Mouse (Mus musculus): ENCODE results near the gene Prex1.
A peak's percentile ranks its signal among the peaks of the same experiment; 100 is the strongest.

Prex1 gene

DNA sequence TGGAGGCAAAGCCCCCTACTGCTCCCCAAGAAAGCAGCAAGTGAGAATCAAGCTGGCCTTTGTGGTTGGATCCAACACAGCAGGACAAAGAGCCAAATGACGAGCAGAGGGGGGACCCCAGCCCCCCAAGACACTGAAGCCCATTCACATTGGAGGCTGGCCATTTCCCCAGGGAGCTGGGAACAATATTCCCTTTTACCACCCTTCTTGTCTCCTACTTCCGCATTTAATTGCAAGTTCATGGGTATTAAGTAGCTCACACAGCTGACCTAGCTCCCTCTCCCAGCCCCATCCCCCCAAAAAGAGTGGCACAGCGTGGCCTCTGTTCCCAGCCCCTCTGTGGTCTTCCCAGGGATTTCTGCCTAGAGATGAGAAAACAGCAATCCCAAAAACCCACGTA is 30.8 kb downstream of the Prex1 start:
- no peak for DNase-seq

DNA sequence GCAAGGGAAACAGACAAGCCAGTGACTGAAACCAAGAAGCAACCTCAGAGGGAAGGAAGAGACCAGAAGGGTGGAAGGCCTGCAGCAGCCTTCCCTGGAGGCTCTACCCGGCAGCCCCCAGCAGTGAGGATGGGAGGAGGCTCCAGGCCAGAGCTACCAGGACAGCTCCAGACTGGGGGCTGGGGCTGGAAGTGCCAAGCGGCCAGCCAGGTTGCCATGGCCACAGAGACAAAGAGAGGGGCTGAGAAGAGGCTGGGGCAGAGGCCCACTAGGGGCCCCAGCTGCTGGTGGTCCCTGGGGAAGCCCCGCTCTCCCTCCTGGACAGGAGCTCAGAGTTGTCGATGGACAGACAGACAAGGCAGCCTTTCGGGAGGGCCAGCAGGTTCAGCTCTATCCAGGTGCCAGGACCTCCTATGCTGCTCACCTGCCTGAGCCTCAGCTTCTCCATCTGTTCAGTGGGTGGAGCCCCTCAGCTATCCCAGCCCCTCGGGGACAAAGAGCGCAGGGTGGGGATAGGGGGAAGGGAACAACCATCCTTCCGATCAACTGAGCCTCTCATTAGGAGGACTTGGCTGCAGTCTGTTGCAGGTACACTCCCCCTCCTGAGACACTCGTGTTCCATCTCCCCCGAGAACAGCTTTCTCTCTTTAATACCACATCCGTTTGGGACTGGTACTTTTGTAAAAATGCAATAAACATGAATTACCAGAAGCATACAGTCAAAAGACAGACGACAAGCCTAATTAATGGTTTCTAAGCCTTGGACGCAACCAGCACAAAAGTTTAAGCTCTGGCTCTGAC is 34.5 kb downstream of the Prex1 start:
- DNase-seq, result no peak

- peak; percentile 11 for DNase-seq
These were observed 36.7 kb downstream of the Prex1 start for GRCm38 (mm10) chr2:166676933-166677332.

DNA sequence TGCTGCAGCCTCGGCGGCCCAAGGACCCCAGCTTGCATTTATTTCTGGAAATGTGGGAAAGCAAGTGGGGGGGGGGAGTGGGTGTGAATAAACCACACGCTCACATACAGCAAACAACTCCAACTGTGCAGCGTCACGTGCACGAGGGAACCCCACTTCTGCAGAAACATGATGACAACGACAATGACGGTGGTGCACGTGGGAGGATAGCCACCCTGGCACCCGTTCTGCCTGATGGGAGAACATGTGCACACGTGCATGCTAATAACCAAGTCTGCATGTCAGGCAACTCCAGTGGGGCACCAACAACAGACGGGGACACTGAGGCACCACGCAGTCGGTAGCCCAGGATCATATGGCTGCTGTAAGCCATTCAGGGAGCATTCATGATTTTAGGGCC is 37.1 kb downstream of the Prex1 start:
- DNase-seq, result no peak

- DNase-seq, result no peak
These were observed 37.8 kb downstream of the Prex1 start for GRCm38 (mm10) chr2:166675588-166676444.

DNA sequence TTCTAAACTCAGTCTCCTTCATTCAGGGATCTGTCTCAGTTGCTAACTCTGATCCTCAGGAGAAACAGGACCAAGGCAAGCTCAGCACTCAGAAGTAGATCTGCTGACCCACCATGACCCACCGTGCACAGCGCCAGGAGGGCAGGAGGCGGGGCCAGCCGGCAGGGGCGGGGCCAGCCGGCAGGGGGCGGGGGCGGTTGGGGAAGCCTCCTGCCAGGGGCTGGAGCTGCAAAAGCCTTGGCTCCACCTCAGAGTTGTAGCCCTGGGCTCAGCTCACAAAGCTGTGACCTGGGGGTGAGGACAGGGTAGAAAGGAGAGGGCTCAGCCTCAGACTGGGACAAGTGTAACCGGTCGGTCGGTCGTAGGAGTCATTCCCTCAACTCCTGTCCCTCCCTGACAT is 38.9 kb downstream of the Prex1 start:
- no peak for DNase-seq

GRCm38 (mm10) chr2:166673951-166674350 is 39.7 kb downstream of the Prex1 start:
- no peak for DNase-seq

DNA sequence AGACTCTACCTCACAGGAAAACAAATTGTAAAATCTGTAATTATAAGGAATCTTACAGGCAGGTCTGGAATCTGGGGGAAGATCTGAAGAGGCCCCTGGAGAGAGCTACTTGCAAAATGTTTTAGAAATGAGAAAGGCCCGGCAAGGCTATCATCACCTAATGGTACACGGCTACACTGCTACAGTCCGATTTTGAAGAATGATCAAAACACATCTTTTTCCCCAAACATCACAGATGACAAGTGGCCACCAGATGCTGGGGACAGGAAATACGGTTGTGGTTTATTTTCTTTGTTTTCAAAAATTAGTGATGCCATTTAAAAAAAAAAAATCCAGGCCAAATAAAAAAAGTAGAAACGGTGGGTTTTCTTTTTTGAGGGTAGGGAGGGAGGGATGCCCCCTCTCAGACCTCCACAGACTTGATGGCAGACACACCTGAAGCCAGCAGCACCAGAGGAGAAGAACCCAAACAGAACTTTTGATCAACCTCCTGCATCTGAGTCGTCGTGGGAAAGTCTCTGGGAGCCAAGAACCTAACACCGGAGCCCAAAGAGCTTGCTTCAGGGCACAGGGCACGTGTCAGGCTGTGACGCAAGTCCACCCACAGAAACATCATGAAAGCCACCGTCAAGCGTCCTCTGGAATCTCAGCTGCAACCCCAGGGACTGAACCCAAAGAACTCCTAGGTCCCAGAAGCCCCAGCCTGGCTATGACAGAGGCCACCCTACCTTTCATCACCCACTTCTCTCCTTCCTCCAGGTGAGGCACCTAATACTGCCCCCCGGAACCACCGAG is 41.3 kb downstream of the Prex1 start:
- DNase-seq, result no peak

- DNase-seq, result no peak
These were observed 42.0 kb downstream of the Prex1 start for GRCm38 (mm10) chr2:166671614-166672013.

DNA sequence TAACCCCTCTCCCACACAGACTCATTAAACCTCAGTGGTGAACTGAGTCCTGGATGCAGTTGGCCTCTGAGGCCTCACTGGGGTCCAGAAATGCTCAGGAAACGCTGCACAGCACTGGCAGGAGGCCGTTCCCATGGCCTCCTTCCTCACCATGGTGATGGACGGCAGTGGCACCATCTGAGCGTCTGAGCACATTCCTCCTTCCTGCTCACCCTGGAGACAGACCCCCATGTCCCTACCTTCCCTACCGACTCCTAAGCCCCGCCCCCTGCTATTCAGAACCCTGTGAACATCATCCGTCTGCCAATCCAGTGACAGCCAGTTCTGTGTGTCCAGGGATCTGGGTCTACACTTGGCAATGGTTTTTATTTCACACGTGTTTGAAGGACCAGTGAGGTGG is 42.6 kb downstream of the Prex1 start:
- no peak for DNase-seq

GRCm38 (mm10) chr2:166669922-166670321 is 43.7 kb downstream of the Prex1 start:
- DNase-seq, result no peak

DNA sequence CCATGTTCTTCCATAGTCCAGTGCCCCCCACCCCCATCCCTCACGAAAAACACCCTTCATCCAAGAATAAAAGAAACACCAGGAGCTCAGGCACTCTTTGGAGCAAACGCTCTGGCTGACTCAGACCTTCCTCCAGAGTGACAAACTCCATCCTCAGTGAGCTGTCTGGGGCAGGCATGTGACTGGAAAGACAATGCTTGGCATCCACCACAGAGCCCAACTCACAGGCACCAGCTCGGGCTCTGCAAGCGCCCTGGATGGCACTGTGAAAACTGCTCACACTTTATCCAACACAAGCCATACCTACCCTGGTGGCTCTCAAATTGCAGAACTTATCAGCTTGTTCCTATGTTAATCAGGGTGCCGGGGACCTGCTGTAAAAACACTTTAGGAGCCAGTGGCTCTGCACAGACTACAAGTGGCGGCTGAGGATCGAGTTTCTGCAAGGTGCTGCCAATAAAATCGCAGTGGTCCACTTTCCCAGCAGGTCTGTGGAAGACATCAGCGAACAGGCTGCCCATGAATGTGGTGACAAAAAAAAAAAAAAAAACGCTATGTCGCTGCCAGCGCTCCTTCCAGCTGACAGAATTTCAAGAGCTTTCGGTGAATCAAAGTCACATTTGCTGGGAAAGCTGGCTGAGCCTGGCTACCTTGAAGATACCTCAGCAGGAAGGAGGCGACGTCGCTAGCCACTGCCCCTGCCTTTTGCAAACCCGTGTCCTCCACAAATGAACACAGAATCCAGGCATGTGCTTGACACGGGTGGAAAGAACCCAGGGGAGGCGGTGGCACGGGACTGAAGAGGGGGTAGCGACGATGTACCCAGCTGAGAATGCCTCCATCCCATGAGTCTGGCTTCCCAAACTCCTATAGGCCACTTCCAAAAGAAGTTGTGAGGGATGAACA is 45.6 kb downstream of the Prex1 start:
- no peak for DNase-seq

- no peak for DNase-seq
These were observed 47.5 kb downstream of the Prex1 start for GRCm38 (mm10) chr2:166666175-166666574.

DNA sequence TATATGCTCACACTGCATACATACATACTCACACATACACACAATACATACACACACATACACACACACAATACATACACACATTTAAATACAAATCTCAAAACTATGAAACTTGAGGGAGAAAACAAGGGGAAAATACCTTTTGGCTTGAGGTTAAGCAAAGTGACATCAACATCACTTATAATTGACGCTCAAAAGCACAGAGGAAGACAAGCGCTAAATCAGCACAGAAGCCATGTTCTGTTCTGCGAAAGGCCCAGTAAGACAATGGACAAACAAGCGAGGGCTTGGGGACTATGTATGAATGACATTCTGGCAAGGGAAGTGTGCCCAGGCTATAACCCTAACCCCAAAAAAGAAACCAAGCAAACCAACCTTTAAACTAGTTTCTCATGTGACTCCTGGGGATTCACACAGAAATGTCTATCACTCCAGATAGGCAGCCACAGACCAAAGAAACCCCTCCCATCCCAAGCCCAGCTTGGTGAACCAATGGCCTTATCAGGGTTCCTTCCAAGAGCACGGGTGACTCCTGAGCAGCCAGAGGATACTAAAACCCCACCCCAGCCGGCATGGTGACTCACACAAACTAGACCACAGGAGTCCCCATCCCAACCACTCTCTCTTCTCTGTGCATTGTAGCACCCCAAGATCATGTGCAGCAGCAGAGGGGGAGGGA is 48.2 kb downstream of the Prex1 start:
- DNase-seq, result no peak

GRCm38 (mm10) chr2:166664506-166664905 is 49.1 kb downstream of the Prex1 start:
- DNase-seq, result no peak

- no peak for DNase-seq
These were observed 50.2 kb downstream of the Prex1 start for GRCm38 (mm10) chr2:166663250-166663961.

- DNase-seq, result no peak
These were observed 51.0 kb downstream of the Prex1 start for GRCm38 (mm10) chr2:166662595-166663160.

DNA sequence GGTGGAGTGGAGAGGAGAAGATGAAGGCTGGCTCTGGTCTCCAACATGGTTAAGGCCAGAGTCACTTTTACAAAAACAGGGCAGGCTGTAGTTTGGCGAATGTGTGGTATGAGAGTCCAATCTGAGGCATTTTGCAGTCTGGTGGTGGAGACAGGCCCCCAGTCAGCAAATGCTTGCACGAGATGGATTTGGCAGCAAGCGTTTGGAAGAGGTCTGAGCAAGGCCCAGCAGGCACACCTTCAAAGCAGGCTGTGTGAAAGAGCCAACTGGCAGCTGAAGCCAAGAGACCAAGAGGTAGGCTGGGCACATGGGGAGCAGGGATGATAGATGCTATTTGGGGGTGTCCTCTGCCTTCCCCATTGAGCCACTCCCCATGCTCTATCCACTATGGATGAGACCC is 51.7 kb downstream of the Prex1 start:
- DNase-seq, result no peak

DNA sequence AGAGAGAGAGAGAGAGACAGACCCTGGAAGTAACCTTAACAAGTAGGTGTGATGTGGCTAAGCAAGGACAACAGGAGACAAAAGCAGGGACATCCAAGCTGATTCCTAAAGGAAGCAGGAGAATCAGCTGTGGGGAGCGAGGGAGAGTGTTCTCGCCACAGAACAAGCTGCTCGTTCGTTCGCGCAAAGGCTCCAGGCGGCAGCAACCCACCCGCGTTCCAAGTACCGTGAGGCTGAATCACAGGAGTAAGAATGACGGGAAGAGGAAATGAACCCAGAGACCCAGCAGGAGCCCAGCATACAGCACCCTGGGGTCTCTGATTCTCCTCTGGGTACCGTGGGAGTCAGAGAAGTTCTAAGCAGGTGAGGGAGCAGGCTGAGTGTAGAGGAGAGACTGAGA is 52.1 kb downstream of the Prex1 start:
- DNase-seq, result no peak

GRCm38 (mm10) chr2:166658380-166658779 is 55.3 kb downstream of the Prex1 start:
- peak; percentile 14 for DNase-seq
